Mouse (Mus musculus) bone marrow, adult 2 months (tissue): ENCODE measurements around the gene Ttn.

Source experiments
- CTCF ChIP-seq: fragments of 200-500 bp; IDR thresholded peaks from 2 replicates; pipeline ENCODE4 v1.5.1; 2011; ENCODE audit warnings: low read length, control low read depth; ENCODE audit not compliant: control insufficient read depth, insufficient read depth
- POLR2A ChIP-seq: fragments of 200-500 bp; IDR thresholded peaks from 2 replicates; pipeline ENCODE4 v1.6.1; 2011; ENCODE audit warnings: low read depth, mild to moderate bottlenecking, control low read depth, low read length, borderline replicate concordance; ENCODE audit not compliant: control insufficient read depth

- TF ChIP-seq CTCF (no peak), POLR2A (no peak)
These were observed 4.7 kb downstream of the Ttn start for GRCm38 (mm10) chr2:76977650-76978049.
